Mouse (Mus musculus): ENCODE measurements at regions not wholly inside any gene's neighbourhood (a gene's known extent, or its start where the extent isn't known, plus 50 kb on each side); places are given as distances from the start of the nearest gene placed in this dataset.

- Histone ChIP-seq H3K36me3 (no peaks in the 10 kb centered on the region), H3K4me3 (no peak overlapping the region), H3K4me2 (no peak overlapping the region), H3K4me1 (no peaks in the 10 kb centered on the region), H3K27me3 (replicated peaks) (no peaks in the 10 kb centered on the region), H3K9ac (no peak overlapping the region), H3K27ac (no peak overlapping the region), H3K9me3 (replicated peaks) (no peaks in the 10 kb centered on the region)
- 51% methylated on average over 6 of the region's 6 CpGs for WGBS (ENCODE audit: insufficient replicate concordance)
- no peak for ATAC-seq
Observed at GRCm38 (mm10) chr12:54402591-54402990, 198.9 kb upstream of the Egln3 start.

DNA sequence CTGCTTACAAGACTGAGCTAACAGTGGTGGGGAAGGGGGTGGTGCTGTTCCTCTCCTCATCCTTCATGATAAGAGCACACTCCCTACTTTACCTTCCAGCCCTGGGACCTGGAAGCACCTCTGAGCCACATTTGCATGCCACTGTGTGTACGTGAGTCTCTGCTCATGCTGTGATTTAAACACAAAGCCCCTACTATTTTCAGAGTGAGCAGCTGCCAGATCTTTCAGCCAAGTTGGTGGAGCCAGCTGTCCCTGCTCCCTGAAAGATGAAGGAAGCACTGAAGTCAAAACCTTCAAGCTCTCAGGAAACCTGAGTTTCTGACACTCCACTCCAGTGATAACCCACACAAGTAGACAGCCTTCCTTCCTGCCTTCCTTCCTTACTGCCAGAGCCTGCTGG lies 198.0 kb upstream of the Egln3 start:
- WGBS (ENCODE audit: insufficient replicate concordance) = 67% methylated on average over 1 of the region's 1 CpGs
- ATAC-seq = no peak
- Histone ChIP-seq H3K9ac (no peak overlapping the region), H3K4me3 (no peak overlapping the region), H3K9me3 (replicated peaks) (no peaks in the 10 kb centered on the region), H3K4me2 (no peak overlapping the region), H3K4me1 (no peaks in the 10 kb centered on the region), H3K27me3 (replicated peaks) (no peaks in the 10 kb centered on the region), H3K36me3 (no peaks in the 10 kb centered on the region), H3K27ac (no peak overlapping the region)

GRCm38 (mm10) chr12:54400084-54400483 lies 196.4 kb upstream of the Egln3 start:
- no peak overlapping the region for H3K4me2 ChIP-seq
- 62% methylated on average over 5 of the region's 5 CpGs for WGBS (ENCODE audit: insufficient replicate concordance)
- H3K4me1 ChIP-seq = no peaks in the 10 kb centered on the region
- no peak overlapping the region for H3K9ac ChIP-seq
- no peak for ATAC-seq
- H3K27me3 ChIP-seq (replicated peaks) = no peaks in the 10 kb centered on the region
- H3K4me3 ChIP-seq = no peak overlapping the region
- no peaks in the 10 kb centered on the region for H3K36me3 ChIP-seq
- no peak overlapping the region for H3K27ac ChIP-seq
- no peaks in the 10 kb centered on the region for H3K9me3 ChIP-seq (replicated peaks)

- ATAC-seq = no peak
- Histone ChIP-seq H3K27me3 (replicated peaks) (no peaks in the 10 kb centered on the region), H3K36me3 (no peaks in the 10 kb centered on the region), H3K9me3 (replicated peaks) (no peaks in the 10 kb centered on the region), H3K4me3 (no peak overlapping the region), H3K27ac (no peak overlapping the region), H3K9ac (no peak overlapping the region), H3K4me2 (no peak overlapping the region), H3K4me1 (no peaks in the 10 kb centered on the region)
- WGBS (ENCODE audit: insufficient replicate concordance) = 40% methylated on average over 6 of the region's 6 CpGs
Observed at GRCm38 (mm10) chr12:54398080-54398479, 194.4 kb upstream of the Egln3 start.

GRCm38 (mm10) chr12:54396952-54397351 lies 193.3 kb upstream of the Egln3 start:
- no peak for ATAC-seq
- H3K27ac ChIP-seq = no peak overlapping the region
- no peaks in the 10 kb centered on the region for H3K27me3 ChIP-seq (replicated peaks)
- no peaks in the 10 kb centered on the region for H3K36me3 ChIP-seq
- H3K9ac ChIP-seq = no peak overlapping the region
- no peak overlapping the region for H3K4me3 ChIP-seq
- H3K9me3 ChIP-seq (replicated peaks) = no peaks in the 10 kb centered on the region
- H3K4me1 ChIP-seq = no peaks in the 10 kb centered on the region
- no peak overlapping the region for H3K4me2 ChIP-seq

DNA sequence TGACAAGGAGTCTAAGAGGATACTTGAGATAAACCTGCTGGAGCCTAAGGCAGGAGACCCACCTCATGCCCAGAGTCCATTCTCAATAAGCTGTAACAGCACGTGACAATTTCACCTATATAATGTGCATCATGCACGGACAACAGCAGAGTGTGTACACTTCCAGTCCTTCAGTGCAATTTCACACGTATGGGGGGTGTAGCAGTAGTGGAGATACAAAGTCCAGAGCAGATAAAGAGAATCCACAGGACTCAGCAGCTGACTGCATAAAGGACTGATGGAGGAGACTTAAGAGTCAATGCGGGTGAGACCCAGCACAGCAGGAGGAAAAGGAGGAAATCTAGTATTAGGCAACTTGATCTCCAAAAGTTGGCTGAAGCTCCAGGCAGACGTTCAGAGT lies 192.7 kb upstream of the Egln3 start:
- Histone ChIP-seq H3K4me1 (no peaks in the 10 kb centered on the region), H3K4me3 (no peak overlapping the region), H3K27me3 (replicated peaks) (no peaks in the 10 kb centered on the region), H3K27ac (no peak overlapping the region), H3K4me2 (no peak overlapping the region), H3K36me3 (no peaks in the 10 kb centered on the region), H3K9me3 (replicated peaks) (no peaks in the 10 kb centered on the region), H3K9ac (no peak overlapping the region)
- WGBS (ENCODE audit: insufficient replicate concordance) = 51% methylated on average over 5 of the region's 5 CpGs
- no peak for ATAC-seq

DNA sequence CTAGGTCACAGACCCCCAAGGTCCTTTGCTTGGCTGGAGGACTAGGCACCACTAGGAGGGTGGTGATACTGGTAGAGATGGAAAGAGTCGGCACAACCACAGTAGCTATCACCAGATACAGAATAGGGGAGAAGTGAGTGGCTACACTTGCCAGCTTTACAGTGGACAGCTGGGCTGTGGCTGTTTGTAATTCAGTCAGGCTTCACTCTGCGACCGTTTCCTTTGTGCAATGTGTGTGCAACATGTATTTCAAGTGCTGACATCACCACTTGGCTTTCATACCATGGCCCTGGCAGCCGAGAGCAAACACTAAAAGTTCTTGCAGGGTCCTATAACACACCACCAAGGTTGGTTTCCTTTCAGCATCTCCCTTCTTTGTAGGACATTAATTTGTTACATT lies 181.7 kb upstream of the Egln3 start:
- Histone ChIP-seq H3K27ac (no peak overlapping the region), H3K27me3 (replicated peaks) (no peaks in the 10 kb centered on the region), H3K36me3 (no peaks in the 10 kb centered on the region), H3K4me3 (no peak overlapping the region), H3K9ac (no peak overlapping the region), H3K9me3 (replicated peaks) (no peaks in the 10 kb centered on the region), H3K4me2 (no peak overlapping the region), H3K4me1 (no peaks in the 10 kb centered on the region)
- WGBS (ENCODE audit: insufficient replicate concordance) = 63% methylated on average over 4 of the region's 4 CpGs
- no peak for ATAC-seq

GRCm38 (mm10) chr12:54384116-54384515 lies 180.5 kb upstream of the Egln3 start:
- H3K9ac ChIP-seq = no peak overlapping the region
- H3K4me1 ChIP-seq = no peaks in the 10 kb centered on the region
- H3K27me3 ChIP-seq (replicated peaks) = no peaks in the 10 kb centered on the region
- H3K4me2 ChIP-seq = no peak overlapping the region
- H3K27ac ChIP-seq = no peak overlapping the region
- no peaks in the 10 kb centered on the region for H3K9me3 ChIP-seq (replicated peaks)
- no peak for ATAC-seq
- 55% methylated on average over 3 of the region's 3 CpGs for WGBS (ENCODE audit: insufficient replicate concordance)
- H3K36me3 ChIP-seq = no peaks in the 10 kb centered on the region
- no peak overlapping the region for H3K4me3 ChIP-seq

- H3K4me1 ChIP-seq = no peaks in the 10 kb centered on the region
- ATAC-seq = no peak
- H3K9ac ChIP-seq = no peak overlapping the region
- no peak overlapping the region for H3K4me3 ChIP-seq
- no peaks in the 10 kb centered on the region for H3K36me3 ChIP-seq
- H3K4me2 ChIP-seq = no peak overlapping the region
- no peaks in the 10 kb centered on the region for H3K9me3 ChIP-seq (replicated peaks)
- no peak overlapping the region for H3K27ac ChIP-seq
- no peaks in the 10 kb centered on the region for H3K27me3 ChIP-seq (replicated peaks)
- WGBS (ENCODE audit: insufficient replicate concordance) = 83% methylated on average over 2 of the region's 2 CpGs
Observed at GRCm38 (mm10) chr12:54382965-54383364, 179.3 kb upstream of the Egln3 start.

DNA sequence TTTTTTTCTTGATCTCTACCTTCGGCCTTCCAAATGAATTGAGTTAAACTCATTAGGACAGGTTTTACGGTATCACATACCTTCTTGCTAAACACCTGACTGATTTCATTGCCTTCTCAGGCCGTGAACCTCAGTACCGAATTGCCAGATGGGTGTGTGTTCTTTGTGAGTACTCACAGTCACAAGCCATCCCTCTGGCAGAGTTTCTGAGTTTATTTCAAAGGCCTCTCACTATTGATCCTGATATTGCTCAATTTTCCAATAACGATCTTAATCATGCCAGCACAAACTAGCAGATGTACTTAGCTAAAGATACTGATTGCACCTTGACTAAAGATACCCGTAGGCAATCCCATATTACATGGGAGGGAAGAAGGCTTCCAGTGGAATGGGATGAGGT lies 178.4 kb upstream of the Egln3 start:
- Histone ChIP-seq H3K27me3 (replicated peaks) (no peaks in the 10 kb centered on the region), H3K4me3 (no peak overlapping the region), H3K4me1 (no peaks in the 10 kb centered on the region), H3K9me3 (replicated peaks) (no peaks in the 10 kb centered on the region), H3K9ac (no peak overlapping the region), H3K36me3 (no peaks in the 10 kb centered on the region), H3K27ac (no peak overlapping the region), H3K4me2 (no peak overlapping the region)
- ATAC-seq = no peak
- 75% methylated on average over 6 of the region's 6 CpGs for WGBS (ENCODE audit: insufficient replicate concordance)

- Histone ChIP-seq H3K27ac (no peak overlapping the region), H3K27me3 (replicated peaks) (no peaks in the 10 kb centered on the region), H3K9ac (no peak overlapping the region), H3K36me3 (no peaks in the 10 kb centered on the region), H3K9me3 (replicated peaks) (no peaks in the 10 kb centered on the region), H3K4me2 (no peak overlapping the region), H3K4me3 (no peak overlapping the region), H3K4me1 (no peaks in the 10 kb centered on the region)
- no peak for ATAC-seq
- 70% methylated on average over 5 of the region's 5 CpGs for WGBS (ENCODE audit: insufficient replicate concordance)
Observed at GRCm38 (mm10) chr12:54380322-54380721, 176.7 kb upstream of the Egln3 start.

DNA sequence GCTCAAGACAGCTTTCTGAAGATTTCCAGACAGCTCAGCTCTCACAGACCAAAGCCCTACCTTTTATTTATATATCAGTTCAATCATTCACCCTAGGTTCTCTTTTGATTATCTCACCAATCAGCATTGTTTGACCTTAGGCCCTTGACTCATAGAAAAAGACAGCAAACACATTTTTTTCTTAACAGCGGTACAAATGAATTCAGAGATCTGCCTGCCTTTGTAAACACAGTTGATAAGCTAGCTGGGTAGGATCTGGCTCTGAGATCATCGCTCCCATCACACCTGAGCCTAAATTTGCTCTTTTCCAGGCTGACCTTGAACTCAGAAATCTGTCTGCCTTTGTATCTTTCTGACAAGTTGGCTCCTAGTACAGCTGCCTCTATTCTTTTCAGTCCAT lies 174.9 kb upstream of the Egln3 start:
- Histone ChIP-seq H3K27me3 (replicated peaks) (no peaks in the 10 kb centered on the region), H3K9me3 (replicated peaks) (no peaks in the 10 kb centered on the region), H3K9ac (no peak overlapping the region), H3K27ac (no peak overlapping the region), H3K4me3 (no peak overlapping the region), H3K4me2 (no peak overlapping the region), H3K36me3 (no peaks in the 10 kb centered on the region), H3K4me1 (no peaks in the 10 kb centered on the region)
- 68% methylated on average over 2 of the region's 2 CpGs for WGBS (ENCODE audit: insufficient replicate concordance)
- no peak for ATAC-seq

DNA sequence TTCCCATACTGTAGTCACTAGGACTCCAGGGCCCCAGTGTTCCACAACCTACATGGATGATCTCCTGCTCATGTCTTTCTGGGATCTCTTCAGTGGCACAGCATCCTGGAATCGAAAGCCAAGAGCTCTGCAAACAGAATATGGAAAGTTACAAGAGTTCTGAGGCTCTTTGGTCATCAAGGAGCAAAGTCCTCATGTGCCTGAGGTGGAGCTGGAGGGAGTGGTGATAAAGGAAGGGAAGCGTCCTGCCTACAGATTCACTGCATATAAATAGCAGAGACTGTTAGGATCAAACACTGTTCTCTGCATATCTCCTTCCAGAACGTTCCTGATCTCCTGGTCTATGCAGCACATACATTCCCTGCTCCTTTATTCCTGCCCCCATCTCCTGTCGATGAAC lies 170.4 kb upstream of the Egln3 start:
- Histone ChIP-seq H3K27me3 (replicated peaks) (no peaks in the 10 kb centered on the region), H3K4me3 (no peak overlapping the region), H3K4me2 (no peak overlapping the region), H3K4me1 (no peaks in the 10 kb centered on the region), H3K27ac (no peak overlapping the region), H3K9me3 (replicated peaks) (no peaks in the 10 kb centered on the region), H3K36me3 (no peaks in the 10 kb centered on the region), H3K9ac (no peak overlapping the region)
- ATAC-seq = no peak
- 44% methylated on average over 4 of the region's 4 CpGs for WGBS (ENCODE audit: insufficient replicate concordance)
